Mouse (Mus musculus) olfactory bulb, adult 2 months (tissue): ENCODE data around the gene Tyw1.

Source experiments
- CTCF ChIP-seq: fragments of 200-500 bp; IDR thresholded peaks from 2 replicates; pipeline ENCODE4 v1.5.1; 2012; ENCODE audit warnings: low read depth, mild to moderate bottlenecking, low read length, moderate library complexity; ENCODE audit not compliant: insufficient read depth
- POLR2A ChIP-seq: fragments of 200-500 bp; IDR thresholded peaks from 2 replicates; pipeline ENCODE4 v1.6.1; 2012; ENCODE audit warnings: mild to moderate bottlenecking, low read depth, low read length, moderate library complexity; ENCODE audit not compliant: insufficient read depth

GRCm38 (mm10) chr5:130316321-130316720 lies 60.9 kb downstream of the Tyw1 start:
- TF ChIP-seq CTCF (no peak), POLR2A (no peak)
